Mouse (Mus musculus): ENCODE measurements around the gene Gm11596. TPM values are rescaled to one million over a fixed set of nuclear protein-coding genes. Genes with fewer than 3 reads are reported as not detected.
"Not testable (repeated sequence)": the region's sequence is repeated elsewhere in the genome, so short reads cannot be mapped to it uniquely, and the experiment has no call there.

The Gm11596 gene
- polyA plus RNA-seq (2012; rRNA removed): not detected in 2 replicates

DNA sequence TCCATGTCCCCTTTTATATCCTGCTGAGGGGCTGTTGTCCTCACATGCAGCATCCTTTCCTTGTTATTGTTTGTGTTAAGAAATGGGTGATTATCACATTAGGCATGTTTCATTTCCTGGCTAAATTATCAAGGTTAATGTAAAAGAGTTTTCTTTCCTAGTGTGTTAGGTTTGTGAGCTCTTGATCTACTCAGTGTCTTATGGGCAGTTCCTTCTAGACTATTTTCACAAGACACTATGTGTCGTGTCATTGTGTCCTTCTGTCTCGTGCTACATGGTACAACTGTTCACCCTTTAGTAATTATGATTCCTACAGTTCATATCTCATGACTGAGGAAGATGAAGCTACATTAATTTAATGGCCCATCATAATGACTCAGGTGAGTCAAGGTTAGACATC, at the start of gene Gm11596:
Gene Gm11596, minus strand, starts transcription at position 101 of the 400 bp plus-strand sequence.
- no peak for TF ChIP-seq CTCF (IDR thresholded peaks at IDR 0.05; ENCODE audit: borderline replicate concordance, control insufficient read depth, extremely low read depth, insufficient read depth, low read length, poor library complexity)
- no peak for TF ChIP-seq POLR2A (IDR thresholded peaks at IDR 0.05; ENCODE audit: control insufficient read depth, extremely low read depth, insufficient read depth, low read length, poor library complexity)
- no peaks in the 10 kb centered on the region for H3K36me3 ChIP-seq (ENCODE audit: control insufficient read depth, insufficient read depth, low read length)
- H3K4me3 ChIP-seq (ENCODE audit: control insufficient read depth, insufficient read depth, low read length): no peak within 1 kb of the TSS
- H3K27me3 ChIP-seq (ENCODE audit: control insufficient read depth, insufficient read depth, low read length): no peaks in the 10 kb centered on the region
- 88% methylated on average over 2 of the region's 2 CpGs for WGBS
- no peak within 1 kb of the TSS for H3K27ac ChIP-seq (ENCODE audit: control insufficient read depth, insufficient read depth, low read length)
- H3K4me1 ChIP-seq (replicated peaks; ENCODE audit: control insufficient read depth, insufficient read depth, low read length): no peaks in the 10 kb centered on the region
- DNase-seq: no peak

DNA sequence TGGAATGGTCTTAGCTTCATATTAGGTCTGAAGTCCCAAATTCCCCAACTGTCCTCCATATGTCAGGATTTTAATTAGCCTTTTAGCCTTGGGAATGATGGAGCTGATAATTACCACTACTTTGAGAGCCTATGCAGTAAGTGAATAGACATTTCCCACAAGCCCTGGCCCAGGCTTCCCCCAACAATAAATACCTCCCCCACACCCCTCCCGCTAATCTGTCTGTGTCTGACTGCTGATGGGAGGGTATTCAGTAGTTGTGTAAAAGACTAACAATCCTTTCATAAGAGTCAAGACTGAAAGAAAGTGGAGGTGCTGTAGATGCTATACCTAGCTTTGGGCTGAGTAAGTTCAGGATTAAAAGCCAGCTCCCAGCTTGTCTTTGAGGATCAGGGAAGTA, 48.9 kb upstream of the Gm11596 start:
- Histone ChIP-seq H3K27ac (ENCODE audit: control insufficient read depth, insufficient read depth, low read length) (no peak overlapping the region), H3K4me1 (replicated peaks; ENCODE audit: control insufficient read depth, insufficient read depth, low read length) (no peaks in the 10 kb centered on the region), H3K27me3 (ENCODE audit: control insufficient read depth, insufficient read depth, low read length) (no peaks in the 10 kb centered on the region), H3K36me3 (ENCODE audit: control insufficient read depth, insufficient read depth, low read length) (no peaks in the 10 kb centered on the region), H3K4me3 (ENCODE audit: control insufficient read depth, insufficient read depth, low read length) (no peak overlapping the region)
- WGBS: 72% methylated on average over 1 of the region's 1 CpGs
- no peak for DNase-seq
- TF ChIP-seq CTCF (IDR thresholded peaks at IDR 0.05; ENCODE audit: borderline replicate concordance, control insufficient read depth, extremely low read depth, insufficient read depth, low read length, poor library complexity) (no peak), POLR2A (IDR thresholded peaks at IDR 0.05; ENCODE audit: control insufficient read depth, extremely low read depth, insufficient read depth, low read length, poor library complexity) (no peak)

DNA sequence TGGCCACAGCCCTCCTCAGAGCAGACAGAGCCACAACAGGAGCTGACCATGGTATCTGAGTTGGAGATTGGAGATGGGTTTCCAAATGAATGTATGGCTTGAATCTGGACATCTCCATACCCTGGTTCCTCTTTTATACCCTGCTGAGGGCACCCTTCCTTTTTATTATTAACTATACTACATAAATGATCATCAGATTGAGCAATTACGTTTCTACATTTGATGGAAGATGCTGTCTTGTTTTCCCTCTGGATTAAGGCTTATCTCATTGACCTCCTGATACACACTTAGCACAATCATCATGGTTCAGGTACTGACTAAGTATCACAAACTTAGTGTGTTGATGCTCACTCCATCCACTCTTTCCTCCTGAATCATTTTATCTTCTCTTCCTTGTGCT, 44.7 kb upstream of the Gm11596 start, which contains the start of gene 2300003K06Rik:
Gene 2300003K06Rik, minus strand, starts transcription at position 101 of the 400 bp plus-strand sequence.
- TF ChIP-seq CTCF (IDR thresholded peaks at IDR 0.05; ENCODE audit: borderline replicate concordance, control insufficient read depth, extremely low read depth, insufficient read depth, low read length, poor library complexity) (no peak), POLR2A (IDR thresholded peaks at IDR 0.05; ENCODE audit: control insufficient read depth, extremely low read depth, insufficient read depth, low read length, poor library complexity) (no peak)
- no peaks in the 10 kb centered on the region for H3K27me3 ChIP-seq (ENCODE audit: control insufficient read depth, insufficient read depth, low read length)
- WGBS: 54% methylated on average over 1 of the region's 1 CpGs
- H3K27ac ChIP-seq (ENCODE audit: control insufficient read depth, insufficient read depth, low read length): no peak within 1 kb of the TSS
- H3K4me3 ChIP-seq (ENCODE audit: control insufficient read depth, insufficient read depth, low read length): no peak within 1 kb of the TSS
- H3K4me1 ChIP-seq (replicated peaks; ENCODE audit: control insufficient read depth, insufficient read depth, low read length): no peaks in the 10 kb centered on the region
- no peak for DNase-seq
- no peaks in the 10 kb centered on the region for H3K36me3 ChIP-seq (ENCODE audit: control insufficient read depth, insufficient read depth, low read length)

DNA sequence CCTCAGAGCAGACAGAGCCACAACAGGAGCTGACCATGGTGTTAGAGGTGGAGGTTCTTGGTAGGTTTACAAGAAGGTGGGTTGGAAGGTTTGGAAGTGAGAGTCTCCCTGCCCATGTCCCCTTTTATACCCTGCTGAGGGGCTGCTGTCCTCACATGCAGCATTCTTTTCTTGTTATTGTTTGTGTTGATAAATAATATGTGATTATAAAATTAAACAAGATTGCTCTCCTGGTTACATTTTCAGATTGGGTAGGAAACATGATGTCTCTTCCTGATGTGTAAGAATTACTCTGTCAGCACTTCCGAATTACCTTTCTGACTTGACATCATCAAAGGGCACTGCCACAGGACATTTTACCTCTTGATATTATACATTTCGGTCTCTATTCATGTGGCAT, 22.3 kb upstream of the Gm11596 start, which contains the start of gene Gm11564:
Gene Gm11564, minus strand, starts transcription at position 101 of the 400 bp plus-strand sequence.
- not testable (repeated sequence) for H3K4me1 ChIP-seq (replicated peaks; ENCODE audit: control insufficient read depth, insufficient read depth, low read length); DNase-seq; H3K27me3 ChIP-seq (ENCODE audit: control insufficient read depth, insufficient read depth, low read length); H3K4me3 ChIP-seq (ENCODE audit: control insufficient read depth, insufficient read depth, low read length); H3K27ac ChIP-seq (ENCODE audit: control insufficient read depth, insufficient read depth, low read length); H3K36me3 ChIP-seq (ENCODE audit: control insufficient read depth, insufficient read depth, low read length)
- WGBS: 90% methylated on average over 2 of the region's 2 CpGs

DNA sequence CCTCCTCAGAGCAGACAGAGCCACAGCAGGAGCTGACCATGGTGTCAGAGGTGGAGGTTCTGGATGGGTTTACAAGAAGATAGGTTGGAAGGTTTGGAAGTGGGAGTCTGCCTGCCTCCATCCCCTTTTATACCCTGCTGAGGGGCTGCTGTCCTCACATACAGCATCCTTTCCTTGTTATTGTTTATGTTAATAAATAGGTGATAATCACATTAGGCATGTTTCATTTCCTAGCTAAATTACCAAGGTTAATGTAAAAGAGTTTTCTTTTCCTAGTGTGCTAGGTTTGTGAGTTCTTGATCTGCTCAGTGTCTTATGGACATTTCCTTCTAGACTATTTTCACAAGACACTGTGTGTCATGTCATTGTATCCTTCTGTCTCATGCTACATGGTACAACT, 16.5 kb upstream of the Gm11596 start, which contains the start of gene Krtap4-13:
Gene Krtap4-13, minus strand, starts transcription at position 101 of the 400 bp plus-strand sequence.
- DNase-seq; H3K36me3 ChIP-seq (ENCODE audit: control insufficient read depth, insufficient read depth, low read length); H3K27ac ChIP-seq (ENCODE audit: control insufficient read depth, insufficient read depth, low read length); H3K4me3 ChIP-seq (ENCODE audit: control insufficient read depth, insufficient read depth, low read length); H3K4me1 ChIP-seq (replicated peaks; ENCODE audit: control insufficient read depth, insufficient read depth, low read length); H3K27me3 ChIP-seq (ENCODE audit: control insufficient read depth, insufficient read depth, low read length): not testable (repeated sequence)

DNA sequence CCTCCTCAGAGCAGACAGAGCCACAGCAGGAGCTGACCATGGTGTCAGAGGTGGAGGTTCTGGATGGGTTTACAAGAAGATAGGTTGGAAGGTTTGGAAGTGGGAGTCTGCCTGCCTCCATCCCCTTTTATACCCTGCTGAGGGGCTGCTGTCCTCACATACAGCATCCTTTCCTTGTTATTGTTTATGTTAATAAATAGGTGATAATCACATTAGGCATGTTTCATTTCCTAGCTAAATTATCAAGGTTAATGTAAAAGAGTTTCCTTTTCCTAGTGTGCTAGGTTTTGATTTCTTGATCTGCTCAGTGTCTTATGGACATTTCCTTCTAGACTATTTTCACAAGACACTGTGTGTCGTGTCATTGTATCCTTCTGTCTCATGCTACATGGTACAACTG, 11.1 kb upstream of the Gm11596 start, which contains the start of gene Gm11554:
Gene Gm11554, minus strand, starts transcription at position 101 of the 400 bp plus-strand sequence.
- not testable (repeated sequence) for H3K27ac ChIP-seq (ENCODE audit: control insufficient read depth, insufficient read depth, low read length); H3K4me3 ChIP-seq (ENCODE audit: control insufficient read depth, insufficient read depth, low read length); DNase-seq; H3K4me1 ChIP-seq (replicated peaks; ENCODE audit: control insufficient read depth, insufficient read depth, low read length); H3K27me3 ChIP-seq (ENCODE audit: control insufficient read depth, insufficient read depth, low read length); H3K36me3 ChIP-seq (ENCODE audit: control insufficient read depth, insufficient read depth, low read length)
- no CpG with 5 or more reads among the region's 1 CpGs for WGBS

DNA sequence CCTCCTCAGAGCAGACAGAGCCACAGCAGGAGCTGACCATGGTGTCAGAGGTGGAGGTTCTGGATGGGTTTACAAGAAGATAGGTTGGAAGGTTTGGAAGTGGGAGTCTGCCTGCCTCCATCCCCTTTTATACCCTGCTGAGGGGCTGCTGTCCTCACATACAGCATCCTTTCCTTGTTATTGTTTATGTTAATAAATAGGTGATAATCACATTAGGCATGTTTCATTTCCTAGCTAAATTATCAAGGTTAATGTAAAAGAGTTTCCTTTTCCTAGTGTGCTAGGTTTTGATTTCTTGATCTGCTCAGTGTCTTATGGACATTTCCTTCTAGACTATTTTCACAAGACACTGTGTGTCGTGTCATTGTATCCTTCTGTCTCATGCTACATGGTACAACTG, 5.6 kb upstream of the Gm11596 start, which contains the start of gene Gm11569:
Gene Gm11569, minus strand, starts transcription at position 101 of the 400 bp plus-strand sequence.
- not testable (repeated sequence) for H3K27ac ChIP-seq (ENCODE audit: control insufficient read depth, insufficient read depth, low read length); DNase-seq
- no CpG with 5 or more reads among the region's 1 CpGs for WGBS

DNA sequence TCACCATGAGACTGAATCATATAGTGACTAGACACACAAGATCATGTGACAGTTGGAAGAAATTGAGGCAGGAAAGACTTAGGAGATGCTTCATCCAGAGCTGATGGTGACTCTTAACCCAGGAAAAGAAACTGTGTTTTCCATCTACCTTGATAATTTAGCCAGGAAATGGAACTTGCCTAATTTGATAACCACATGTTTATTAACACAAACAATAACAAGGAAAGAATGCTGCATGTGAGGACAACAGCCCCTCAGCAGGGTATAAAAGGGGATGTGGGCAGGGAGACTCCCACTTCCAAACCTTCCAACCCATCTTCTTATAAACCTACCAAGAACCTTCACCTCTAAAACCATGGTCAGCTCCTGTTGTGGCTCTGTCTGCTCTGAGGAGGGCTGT, 8.4 kb downstream of the Gm11596 start, which contains the start of gene Krtap4-9:
Gene Krtap4-9, plus strand, starts transcription at position 301 of the 400 bp plus-strand sequence.
- not testable (repeated sequence) for H3K4me3 ChIP-seq (ENCODE audit: control insufficient read depth, insufficient read depth, low read length); H3K36me3 ChIP-seq (ENCODE audit: control insufficient read depth, insufficient read depth, low read length); H3K4me1 ChIP-seq (replicated peaks; ENCODE audit: control insufficient read depth, insufficient read depth, low read length); DNase-seq; H3K27me3 ChIP-seq (ENCODE audit: control insufficient read depth, insufficient read depth, low read length); H3K27ac ChIP-seq (ENCODE audit: control insufficient read depth, insufficient read depth, low read length)

More for the DNA sequence above, 5.6 kb upstream of the Gm11596 start, which contains the start of gene Gm11569:
- H3K27me3 ChIP-seq (ENCODE audit: control insufficient read depth, insufficient read depth, low read length); H3K36me3 ChIP-seq (ENCODE audit: control insufficient read depth, insufficient read depth, low read length); H3K4me1 ChIP-seq (replicated peaks; ENCODE audit: control insufficient read depth, insufficient read depth, low read length); H3K4me3 ChIP-seq (ENCODE audit: control insufficient read depth, insufficient read depth, low read length): not testable (repeated sequence)

All from thymus, adult 2 months (tissue).